ENCODE assay signal across 19 mouse cellular contexts in the genomic region with DNA sequence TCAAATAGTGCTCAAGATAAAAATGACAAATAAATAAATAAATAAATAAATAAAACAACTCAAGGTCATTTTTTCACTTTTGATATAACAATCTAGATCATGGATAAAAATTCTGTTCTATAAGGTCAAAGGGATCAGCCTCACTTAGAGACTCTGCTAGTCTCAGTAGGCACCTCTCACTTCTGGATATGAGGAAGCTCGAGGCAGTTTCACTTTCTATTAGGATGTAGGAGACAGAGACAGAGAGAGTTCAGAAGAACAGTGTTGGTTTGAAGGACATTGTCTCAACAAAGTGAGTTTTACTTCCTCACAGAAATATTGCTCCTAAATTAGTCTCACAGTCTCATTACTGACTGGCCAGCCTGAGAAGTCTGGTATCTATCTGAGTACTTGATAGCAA.
"Had no signal": no experiment of that assay in that cellular context is flagged by ENCODE, and none has a peak within 500 bp of the region (broad histone marks: within the 10 kb centered on the region; RNA-seq: fewer than 3 reads in every experiment).

No protein-coding gene starts in this region.

- H3K4me3 ChIP-seq: lung, embryonic 15.5 days; megakaryocyte, embryonic 14.5 days; midbrain, embryonic 13.5 days; midbrain, embryonic 15.5 days; neural tube, embryonic 13.5 days; neural tube, embryonic 15.5 days had no signal

- ATAC-seq: lung, postnatal 0 days; midbrain, embryonic 13.5 days; midbrain, embryonic 15.5 days had no signal

- H3K9ac ChIP-seq: lung, embryonic 15.5 days; midbrain, embryonic 13.5 days; midbrain, embryonic 15.5 days; neural tube, embryonic 13.5 days; neural tube, embryonic 15.5 days had no signal

- H3K36me3 ChIP-seq: lung, embryonic 15.5 days; midbrain, embryonic 13.5 days; midbrain, embryonic 15.5 days; neural tube, embryonic 13.5 days; neural tube, embryonic 15.5 days had no signal

- H3K4me2 ChIP-seq: lung, embryonic 15.5 days; midbrain, embryonic 11.5 days; midbrain, embryonic 13.5 days; midbrain, embryonic 15.5 days; neural tube, embryonic 13.5 days; neural tube, embryonic 15.5 days had no signal

- H3K4me1 ChIP-seq: lung, embryonic 15.5 days; megakaryocyte, embryonic 14.5 days; midbrain, embryonic 13.5 days; midbrain, embryonic 15.5 days; neural tube, embryonic 13.5 days; neural tube, embryonic 15.5 days had no signal

- H3K9me3 ChIP-seq: lung, embryonic 15.5 days; midbrain, embryonic 13.5 days; midbrain, embryonic 15.5 days; neural tube, embryonic 13.5 days; neural tube, embryonic 15.5 days had no signal

- H3K27me3 ChIP-seq: lung, embryonic 15.5 days; megakaryocyte, embryonic 14.5 days; midbrain, embryonic 13.5 days; midbrain, embryonic 15.5 days; neural tube, embryonic 13.5 days; neural tube, embryonic 15.5 days had no signal

- H3K27ac ChIP-seq: lung, embryonic 15.5 days; macrophage; midbrain, embryonic 13.5 days; midbrain, embryonic 15.5 days; neural tube, embryonic 13.5 days; neural tube, embryonic 15.5 days had no signal

- DNase-seq: lung, adult 2 months; lung, postnatal 14 days; lung, postnatal 36 days; right cerebral cortex, adult 18-20 months; right cerebral cortex, postnatal 25 days; right cerebral cortex, postnatal 4 days; spleen, adult 18-20 months; thymus, adult 18-20 months; thymus, postnatal 14 days; thymus, postnatal 36 days had no signal
